Mouse (Mus musculus): ENCODE data around the gene Sik2.

- TF ChIP-seq CTCF (IDR thresholded peaks at IDR 0.05; ENCODE audit: insufficient read depth, low read length) (no peak), POLR2A (IDR thresholded peaks at IDR 0.05; ENCODE audit: borderline replicate concordance, extremely low read depth, low read depth, low read length) (no peak)
Measured at GRCm38 (mm10) chr9:51042136-51042535, 33.3 kb upstream of the Sik2 start.
